Mouse (Mus musculus): ENCODE measurements around the gene Dclk2.

Dclk2 gene

GRCm38 (mm10) chr3:86920343-86921083 is at the start of gene Dclk2:
TSS of gene Dclk2 (minus strand) at chr3:86920852.
- in situ Hi-C loops (cut with MboI; ENCODE audit: unreplicated experiment in 2 of 2): no loop called here

GRCm38 (mm10) chr3:86962665-86963435 is 42.2 kb upstream of the Dclk2 start:
- in situ Hi-C loops (cut with MboI; ENCODE audit: unreplicated experiment in 2 of 2): no loop called here

DNA sequence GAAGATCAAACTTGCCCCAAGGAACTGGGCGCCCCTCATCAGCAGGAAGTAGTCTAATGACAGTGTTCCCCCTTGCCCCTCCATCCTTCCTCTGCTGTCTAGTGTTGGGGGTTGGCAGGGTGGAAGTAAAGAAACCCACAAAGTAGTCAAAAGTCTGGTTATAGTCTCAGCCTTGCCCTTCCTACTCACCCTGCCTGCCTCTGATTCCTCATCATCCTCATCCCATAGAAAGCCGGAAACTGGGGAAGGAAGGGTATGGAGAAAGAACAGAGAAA is 40.7 kb upstream of the Dclk2 start:
- in situ Hi-C loops (cut with MboI; ENCODE audit: unreplicated experiment in 2 of 2): no loop called here

DNA sequence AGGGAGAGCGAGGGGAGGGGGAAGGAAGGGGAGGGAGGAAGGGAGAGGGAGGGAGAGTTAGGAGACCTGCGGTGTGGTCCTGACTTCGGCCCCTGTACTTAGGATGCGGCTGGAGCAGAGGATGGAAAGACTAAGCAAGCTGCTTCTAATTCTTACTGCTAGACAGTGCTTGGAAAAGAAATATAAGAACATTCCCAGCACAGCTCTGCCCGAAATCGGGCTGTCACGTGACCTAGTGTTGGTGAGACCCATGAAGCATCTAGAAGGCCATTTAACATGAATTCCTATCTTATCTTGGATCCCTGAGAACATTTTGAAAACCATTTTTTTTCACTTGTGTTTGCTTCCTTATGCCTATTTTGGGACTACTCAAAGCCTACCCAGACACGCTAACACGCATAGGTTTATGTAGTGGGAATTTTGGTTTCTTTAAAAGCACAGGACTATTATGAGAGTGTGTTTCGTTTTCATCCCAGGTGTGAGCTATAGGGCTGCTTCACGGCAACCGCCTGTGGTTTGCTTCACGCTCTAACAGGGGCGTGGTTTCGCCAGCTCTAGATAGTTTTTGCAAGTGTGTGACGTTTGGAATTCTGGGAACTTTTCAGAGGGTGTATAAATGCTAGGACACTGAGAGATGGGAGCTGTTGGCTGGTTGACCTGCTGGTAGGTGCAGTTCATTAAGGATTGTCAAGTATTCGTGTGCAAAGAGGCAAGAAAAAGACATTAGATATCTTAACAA is 40.2 kb upstream of the Dclk2 start:
- in situ Hi-C loops (cut with MboI; ENCODE audit: unreplicated experiment in 2 of 2): no loop called here

DNA sequence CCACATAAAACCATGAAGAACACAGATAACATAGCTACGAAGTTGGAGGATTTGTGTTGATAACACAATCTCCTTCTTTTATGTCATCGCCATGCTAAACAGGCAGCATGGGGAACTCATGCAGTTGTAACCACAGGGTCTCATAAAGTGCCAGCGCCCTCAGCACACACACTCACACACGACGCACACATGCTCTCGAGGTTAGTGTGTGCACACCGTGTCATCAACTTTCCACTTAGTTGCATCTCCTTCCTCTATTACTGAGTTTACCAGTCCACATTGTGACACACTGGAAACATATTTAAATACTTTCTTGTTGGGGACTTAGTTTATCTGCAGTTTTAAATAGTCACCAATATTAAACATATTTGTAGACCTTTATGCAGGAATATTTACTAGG is 38.4 kb upstream of the Dclk2 start:
- in situ Hi-C loops (cut with MboI; ENCODE audit: unreplicated experiment in 2 of 2): no loop called here

- in situ Hi-C loops (cut with MboI; ENCODE audit: unreplicated experiment in 2 of 2): no loop called here
These were observed 34.7 kb upstream of the Dclk2 start for GRCm38 (mm10) chr3:86955376-86955775.

- in situ Hi-C loops (cut with MboI; ENCODE audit: unreplicated experiment in 2 of 2): no loop called here
These were observed 33.9 kb upstream of the Dclk2 start for GRCm38 (mm10) chr3:86954521-86954920.

- in situ Hi-C loops (cut with MboI; ENCODE audit: unreplicated experiment in 2 of 2): no loop called here
These were observed 33.2 kb upstream of the Dclk2 start for GRCm38 (mm10) chr3:86953819-86954218.

GRCm38 (mm10) chr3:86950652-86951051 is 30.0 kb upstream of the Dclk2 start:
- in situ Hi-C loops (cut with MboI; ENCODE audit: unreplicated experiment in 2 of 2): no loop called here

- in situ Hi-C loops (cut with MboI; ENCODE audit: unreplicated experiment in 2 of 2): no loop called here
These were observed 15.7 kb upstream of the Dclk2 start for GRCm38 (mm10) chr3:86936254-86936836.

GRCm38 (mm10) chr3:86933446-86933845 is 12.8 kb upstream of the Dclk2 start:
- in situ Hi-C loops (cut with MboI; ENCODE audit: unreplicated experiment in 2 of 2): no loop called here

GRCm38 (mm10) chr3:86923686-86924085 is 3.0 kb upstream of the Dclk2 start:
- in situ Hi-C loops (cut with MboI; ENCODE audit: unreplicated experiment in 2 of 2): no loop called here

GRCm38 (mm10) chr3:86921181-86921975 is 726 bp upstream of the Dclk2 start:
- in situ Hi-C loops (cut with MboI; ENCODE audit: unreplicated experiment in 2 of 2): no loop called here

GRCm38 (mm10) chr3:86919641-86920342 is 860 bp downstream of the Dclk2 start:
- in situ Hi-C loops (cut with MboI; ENCODE audit: unreplicated experiment in 2 of 2): no loop called here

GRCm38 (mm10) chr3:86917048-86917447 is 3.6 kb downstream of the Dclk2 start:
- in situ Hi-C loops (cut with MboI; ENCODE audit: unreplicated experiment in 2 of 2): no loop called here

GRCm38 (mm10) chr3:86916626-86917025 is 4.0 kb downstream of the Dclk2 start:
- in situ Hi-C loops (cut with MboI; ENCODE audit: unreplicated experiment in 2 of 2): no loop called here

DNA sequence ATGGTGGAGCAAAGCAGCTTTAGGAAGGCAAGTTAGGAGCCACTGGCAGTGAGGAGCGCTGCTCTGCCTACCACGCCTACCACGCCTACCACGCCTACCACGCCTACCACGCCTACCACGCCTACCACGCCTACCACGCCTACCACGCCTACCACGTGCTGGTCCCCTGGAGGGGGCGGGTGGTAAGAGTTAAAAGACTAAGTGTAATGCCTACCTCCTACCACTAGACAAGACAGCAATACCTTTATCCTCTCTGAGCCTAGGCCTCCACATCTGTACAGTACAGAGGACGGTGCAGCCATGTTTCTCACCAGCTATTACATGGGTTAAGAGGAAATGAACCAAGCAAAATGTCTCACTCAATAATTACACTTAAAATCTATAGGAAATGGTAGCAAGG is 5.4 kb downstream of the Dclk2 start:
- in situ Hi-C loops (cut with MboI; ENCODE audit: unreplicated experiment in 2 of 2): no loop called here

- in situ Hi-C loops (cut with MboI; ENCODE audit: unreplicated experiment in 2 of 2): loop anchor here in 1 of 2 experiments (5.0 kb wide), 1 partner anchor 62 kb away; no protein-coding TSS in a partner anchor
These were observed 6.3 kb downstream of the Dclk2 start for GRCm38 (mm10) chr3:86914316-86914715.

- in situ Hi-C loops (cut with MboI; ENCODE audit: unreplicated experiment in 2 of 2): no loop called here
These were observed 22.3 kb downstream of the Dclk2 start for GRCm38 (mm10) chr3:86898366-86898765.

- in situ Hi-C loops (cut with MboI; ENCODE audit: unreplicated experiment in 2 of 2): no loop called here
These were observed 23.1 kb downstream of the Dclk2 start for GRCm38 (mm10) chr3:86897551-86897950.

Measured in v-Abl transformed pro-B cells (cell line).